Mouse (Mus musculus): Measurements from ENCODE around the gene Etv5. TPM values are rescaled to one million over a fixed set of nuclear protein-coding genes. Genes with fewer than 3 reads are reported as not detected.

The Etv5 gene
- 59.2 and 59.8 TPM in 2 replicates for polyA plus RNA-seq (2015; fragmentation: Nextera tagmentation; extraction: Ambion mirVana)

GRCm38 (mm10) chr16:22439499-22440177 lies at the start of gene Etv5:
Etv5 (minus strand) TSS chr16:22439719.
- H3K9ac ChIP-seq = peak within 1 kb of the TSS; percentile 72
- under 1% methylated on average over 62 of the region's 63 CpGs for WGBS
- peak within 1 kb of the TSS; percentile 95 for H3K4me2 ChIP-seq
- H3K4me1 ChIP-seq = peaks cover 47% of the 10 kb centered on the region
- H3K9me3 ChIP-seq (replicated peaks) = no peaks in the 10 kb centered on the region
- H3K27me3 ChIP-seq = peaks cover 3% of the 10 kb centered on the region; the same call in 1 of the 2 replicates
- peak within 1 kb of the TSS; percentile 85 for H3K4me3 ChIP-seq (replicated peaks)
- H3K27ac ChIP-seq = peak within 1 kb of the TSS; percentile 85
- peaks cover 6% of the 10 kb centered on the region; the same call in 1 of the 2 replicates for H3K36me3 ChIP-seq
- peak; percentile 98 for ATAC-seq (replicated peaks; ENCODE audit: low FRiP score)

GRCm38 (mm10) chr16:22483900-22484299 lies 44.4 kb upstream of the Etv5 start:
- Histone ChIP-seq H3K27me3 (no peaks in the 10 kb centered on the region), H3K9me3 (replicated peaks) (no peaks in the 10 kb centered on the region), H3K27ac (no peak overlapping the region), H3K9ac (no peak overlapping the region), H3K36me3 (no peaks in the 10 kb centered on the region), H3K4me3 (replicated peaks) (no peak overlapping the region), H3K4me1 (no peaks in the 10 kb centered on the region), H3K4me2 (no peak overlapping the region)
- no peak for ATAC-seq (replicated peaks; ENCODE audit: low FRiP score)
- WGBS = 91% methylated on average over 1 of the region's 1 CpGs

GRCm38 (mm10) chr16:22479322-22479721 lies 39.8 kb upstream of the Etv5 start:
- no peaks in the 10 kb centered on the region for H3K4me1 ChIP-seq
- H3K4me3 ChIP-seq (replicated peaks) = no peak overlapping the region
- WGBS = 92% methylated on average over 8 of the region's 8 CpGs
- no peaks in the 10 kb centered on the region for H3K36me3 ChIP-seq
- H3K27me3 ChIP-seq = no peaks in the 10 kb centered on the region
- no peak for ATAC-seq (replicated peaks; ENCODE audit: low FRiP score)
- H3K9ac ChIP-seq = no peak overlapping the region
- H3K9me3 ChIP-seq (replicated peaks) = 0 out of 2 replicates have a peak, but pooled peaks cover 2% of the 10 kb centered on the region
- H3K27ac ChIP-seq = no peak overlapping the region
- H3K4me2 ChIP-seq = no peak overlapping the region

- ATAC-seq (replicated peaks; ENCODE audit: low FRiP score) = no peak
- Histone ChIP-seq H3K9ac (no peak overlapping the region), H3K4me1 (no peaks in the 10 kb centered on the region), H3K4me2 (no peak overlapping the region), H3K27me3 (no peaks in the 10 kb centered on the region), H3K9me3 (replicated peaks) (0 out of 2 replicates have a peak, but pooled peaks cover 2% of the 10 kb centered on the region), H3K36me3 (no peaks in the 10 kb centered on the region), H3K4me3 (replicated peaks) (no peak overlapping the region), H3K27ac (no peak overlapping the region)
- WGBS = 63% methylated on average over 2 of the region's 2 CpGs
Observed at GRCm38 (mm10) chr16:22471728-22472127, 32.2 kb upstream of the Etv5 start.

GRCm38 (mm10) chr16:22469385-22469784 lies 29.9 kb upstream of the Etv5 start:
- Histone ChIP-seq H3K27ac (no peak overlapping the region), H3K9ac (no peak overlapping the region), H3K9me3 (replicated peaks) (no peaks in the 10 kb centered on the region), H3K4me3 (replicated peaks) (no peak overlapping the region), H3K4me2 (no peak overlapping the region), H3K4me1 (no peaks in the 10 kb centered on the region), H3K36me3 (no peaks in the 10 kb centered on the region), H3K27me3 (no peaks in the 10 kb centered on the region)
- whole genome bisulfite sequencing = 83% methylated on average over 11 of the region's 11 CpGs
- ATAC-seq (replicated peaks; ENCODE audit: low FRiP score) = no peak

- H3K36me3 ChIP-seq = no peaks in the 10 kb centered on the region
- H3K27ac ChIP-seq = no peak overlapping the region
- no peaks in the 10 kb centered on the region for H3K4me1 ChIP-seq
- H3K4me2 ChIP-seq = no peak overlapping the region
- no peak overlapping the region for H3K4me3 ChIP-seq (replicated peaks)
- H3K9me3 ChIP-seq (replicated peaks) = no peaks in the 10 kb centered on the region
- H3K27me3 ChIP-seq = no peaks in the 10 kb centered on the region
- ATAC-seq (replicated peaks; ENCODE audit: low FRiP score) = no peak
- H3K9ac ChIP-seq = no peak overlapping the region
- 83% methylated on average over 2 of the region's 2 CpGs for WGBS
Observed at GRCm38 (mm10) chr16:22467111-22467510, 27.6 kb upstream of the Etv5 start.

GRCm38 (mm10) chr16:22466381-22466780 lies 26.9 kb upstream of the Etv5 start:
- Histone ChIP-seq H3K27me3 (no peaks in the 10 kb centered on the region), H3K9ac (no peak overlapping the region), H3K4me1 (no peaks in the 10 kb centered on the region), H3K9me3 (replicated peaks) (no peaks in the 10 kb centered on the region), H3K4me2 (no peak overlapping the region), H3K4me3 (replicated peaks) (no peak overlapping the region), H3K27ac (no peak overlapping the region), H3K36me3 (no peaks in the 10 kb centered on the region)
- ATAC-seq (replicated peaks; ENCODE audit: low FRiP score) = no peak
- WGBS = 53% methylated on average over 11 of the region's 11 CpGs

- no peaks in the 10 kb centered on the region for H3K9me3 ChIP-seq (replicated peaks)
- no peaks in the 10 kb centered on the region for H3K36me3 ChIP-seq
- no peak overlapping the region for H3K9ac ChIP-seq
- no peak overlapping the region for H3K27ac ChIP-seq
- H3K4me2 ChIP-seq = no peak overlapping the region
- no peak for ATAC-seq (replicated peaks; ENCODE audit: low FRiP score)
- no peaks in the 10 kb centered on the region for H3K27me3 ChIP-seq
- no peak overlapping the region for H3K4me3 ChIP-seq (replicated peaks)
- 85% methylated on average over 3 of the region's 3 CpGs for WGBS
- no peaks in the 10 kb centered on the region for H3K4me1 ChIP-seq
Observed at GRCm38 (mm10) chr16:22462220-22462619, 22.7 kb upstream of the Etv5 start.

GRCm38 (mm10) chr16:22461728-22462127 lies 22.2 kb upstream of the Etv5 start:
- no peak for ATAC-seq (replicated peaks; ENCODE audit: low FRiP score)
- no peaks in the 10 kb centered on the region for H3K27me3 ChIP-seq
- no peak overlapping the region for H3K27ac ChIP-seq
- H3K4me2 ChIP-seq = no peak overlapping the region
- 74% methylated on average over 6 of the region's 6 CpGs for WGBS
- peaks cover 4% of the 10 kb centered on the region; the same call in 1 of the 2 replicates for H3K4me1 ChIP-seq
- no peaks in the 10 kb centered on the region for H3K36me3 ChIP-seq
- H3K9ac ChIP-seq = no peak overlapping the region
- no peaks in the 10 kb centered on the region for H3K9me3 ChIP-seq (replicated peaks)
- no peak overlapping the region for H3K4me3 ChIP-seq (replicated peaks)

GRCm38 (mm10) chr16:22460960-22461359 lies 21.4 kb upstream of the Etv5 start:
- Histone ChIP-seq H3K9me3 (replicated peaks) (no peaks in the 10 kb centered on the region), H3K27me3 (no peaks in the 10 kb centered on the region), H3K9ac (no peak overlapping the region), H3K36me3 (no peaks in the 10 kb centered on the region), H3K4me2 (no peak overlapping the region), H3K4me3 (replicated peaks) (no peak overlapping the region), H3K4me1 (peaks cover 6% of the 10 kb centered on the region; the same call in 1 of the 2 replicates), H3K27ac (no peak overlapping the region)
- WGBS = 71% methylated on average over 1 of the region's 1 CpGs
- ATAC-seq (replicated peaks; ENCODE audit: low FRiP score) = no peak

GRCm38 (mm10) chr16:22452082-22452481 lies 12.6 kb upstream of the Etv5 start:
- no peaks in the 10 kb centered on the region for H3K9me3 ChIP-seq (replicated peaks)
- no peak overlapping the region for H3K4me3 ChIP-seq (replicated peaks)
- WGBS = 79% methylated on average over 9 of the region's 9 CpGs
- H3K9ac ChIP-seq = no peak overlapping the region
- no peak overlapping the region for H3K4me2 ChIP-seq
- H3K27ac ChIP-seq = no peak overlapping the region
- H3K27me3 ChIP-seq = no peaks in the 10 kb centered on the region
- no peak for ATAC-seq (replicated peaks; ENCODE audit: low FRiP score)
- no peaks in the 10 kb centered on the region for H3K36me3 ChIP-seq
- peaks cover 6% of the 10 kb centered on the region; the same call in 1 of the 2 replicates for H3K4me1 ChIP-seq

- H3K4me1 ChIP-seq = peaks cover 8% of the 10 kb centered on the region; the same call in 1 of the 2 replicates
- no peak overlapping the region for H3K4me2 ChIP-seq
- H3K9ac ChIP-seq = no peak overlapping the region
- ATAC-seq (replicated peaks; ENCODE audit: low FRiP score) = no peak
- no peaks in the 10 kb centered on the region for H3K27me3 ChIP-seq
- no peaks in the 10 kb centered on the region for H3K9me3 ChIP-seq (replicated peaks)
- H3K36me3 ChIP-seq = no peaks in the 10 kb centered on the region
- no peak overlapping the region for H3K4me3 ChIP-seq (replicated peaks)
- H3K27ac ChIP-seq = no peak overlapping the region
- WGBS = 83% methylated on average over 6 of the region's 6 CpGs
Observed at GRCm38 (mm10) chr16:22448093-22448492, 8.6 kb upstream of the Etv5 start.

All from kidney, embryonic 15.5 days (tissue).